Mouse (Mus musculus) layer of hippocampus, adult 6 months (tissue): ENCODE data around the gene Cck. TPM values are rescaled to one million over a fixed set of nuclear protein-coding genes. Genes with fewer than 3 reads are reported as not detected.

ENCODE experiments used
- long read RNA-seq, 2 experiments: library from polyadenylated mRNA; unstranded; transcript quantifications; one replicate each; pipeline ENCODE4 v2.0.0; 2019 to 2020
- polyA plus RNA-seq: library from polyadenylated mRNA; unstranded; fragments of <200 nt; fragmentation: Nextera tagmentation; gene quantifications from 2 replicates; pipeline ENCODE4 v1.2.3, GENCODE M21; 2021

Gene Cck
- polyA plus RNA-seq = 1,697 and 1,703 TPM in 2 replicates
- long read RNA-seq, experiment 1, transcript Cck-202 (3 exons, 385 nt) = minor isoform, 16 of 854 reads
- long read RNA-seq, experiment 1, transcript Cck-201 (3 exons, 691 nt) = major isoform, 756 of 854 reads
- long read RNA-seq, experiment 1, transcript Cck-203 (2 exons, 783 nt) = minor isoform, 72 of 854 reads
- long read RNA-seq, experiment 1, partial matches to known transcripts = 0 of 854 reads
- long read RNA-seq, experiment 1, other reads (novel, unspliced or antisense) = 10 of 854 reads
- long read RNA-seq, experiment 2, transcript Cck-203 (2 exons, 783 nt) = minor isoform, 11 of 101 reads
- long read RNA-seq, experiment 2, transcript Cck-201 (3 exons, 691 nt) = major isoform, 83 of 101 reads
- long read RNA-seq, experiment 2, partial matches to known transcripts = 0 of 101 reads
- long read RNA-seq, experiment 2, other reads (novel, unspliced or antisense) = 5 of 101 reads

GRCm38 (mm10) chr9:121495529-121495928 lies at the start of gene Cck:
Gene Cck, minus strand, starts transcription at chr9:121495694.

Other genes with a start within 250 kb of the Cck start
- gene Ulk4, start 218.5 kb downstream of the Cck start, polyA plus RNA-seq = 26.4 and 34.7 TPM in 2 replicates
- gene Trak1, start 198.2 kb downstream of the Cck start, polyA plus RNA-seq = 45.8 and 58.7 TPM in 2 replicates
- gene Lyzl4, start 146.4 kb upstream of the Cck start, polyA plus RNA-seq = 0.65 and 1.2 TPM in 2 replicates
- gene Vipr1, start 147.0 kb upstream of the Cck start, polyA plus RNA-seq = 1.3 and 1.4 TPM in 2 replicates
- 6.5 and 7.4 TPM in 2 replicates for gene Sec22c, start 209.8 kb upstream of the Cck start, polyA plus RNA-seq
- 313 and 385 TPM in 2 replicates for gene Ss18l2, start 214.6 kb upstream of the Cck start, polyA plus RNA-seq
- gene Nktr, start 223.5 kb upstream of the Cck start, polyA plus RNA-seq = 18.0 and 18.4 TPM in 2 replicates